Comparison of ENCODE assay signal across 8 mouse cellular contexts in the genomic region with DNA sequence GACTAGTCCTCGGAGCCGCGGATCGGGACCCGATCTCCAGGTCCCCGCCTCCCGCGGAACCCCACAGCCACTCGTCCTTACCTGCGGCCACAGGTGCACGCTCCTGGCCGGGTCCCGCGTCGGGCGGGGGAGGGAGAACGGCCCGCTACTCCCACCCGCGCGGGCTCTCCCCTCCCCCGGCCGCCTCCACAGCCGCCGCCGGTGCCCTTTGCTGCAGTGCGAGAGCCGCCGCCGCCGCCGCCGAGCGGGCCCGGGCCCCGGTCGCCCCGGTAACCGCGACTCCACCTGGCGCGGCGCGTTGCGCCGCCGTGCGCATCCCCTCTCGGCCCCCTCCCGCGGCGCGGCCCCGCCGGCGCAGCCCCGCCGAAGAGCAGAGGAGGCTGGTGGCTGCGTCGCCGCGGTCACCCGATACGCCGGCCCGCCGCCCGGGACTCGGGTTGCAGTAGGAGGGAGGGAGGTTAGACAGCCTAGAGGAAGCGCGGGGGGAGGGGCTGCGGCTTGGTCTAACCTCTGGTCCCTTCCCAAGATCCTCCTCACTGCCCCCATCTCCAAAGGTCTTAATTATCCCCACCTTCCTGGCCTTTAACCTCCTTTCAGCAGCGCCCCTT. TPM values are rescaled to one million over a fixed set of nuclear protein-coding genes. Genes with fewer than 3 reads are reported as not detected.
A peak's percentile ranks its signal among the peaks of the same experiment; 100 is the strongest.
DNase-seq lines count a peak whose midpoint lies in the region; ATAC-seq and TF ChIP-seq lines count a peak whose summit lies in the region.

No protein-coding gene starts in this region.

- peak overlapping the region; percentile 55 for H3K4me3 ChIP-seq in lung, embryonic 14.5 days (ENCODE audit: low read depth, low read length)
- H3K4me3 ChIP-seq in heart, embryonic 15.5 days = peak overlapping the region; percentile 62
- peak overlapping the region; percentile 39 for H3K4me3 ChIP-seq in midbrain, embryonic 15.5 days

- H3K36me3 ChIP-seq in lung, embryonic 14.5 days (ENCODE audit: insufficient read depth) = no peaks in the 10 kb centered on the region
- no peaks in the 10 kb centered on the region for H3K36me3 ChIP-seq in heart, embryonic 15.5 days
- no peaks in the 10 kb centered on the region for H3K36me3 ChIP-seq in midbrain, embryonic 15.5 days (replicated peaks)

- no peak overlapping the region for H3K27ac ChIP-seq in lung, embryonic 14.5 days (ENCODE audit: low read depth)
- H3K27ac ChIP-seq in heart, embryonic 15.5 days = no peak overlapping the region
- H3K27ac ChIP-seq in midbrain, embryonic 15.5 days = no peak overlapping the region

- no peaks in the 10 kb centered on the region for H3K4me1 ChIP-seq in lung, embryonic 14.5 days (ENCODE audit: insufficient read depth)
- H3K4me1 ChIP-seq in heart, embryonic 15.5 days (replicated peaks) = peaks cover 13% of the 10 kb centered on the region
- peaks cover 44% of the 10 kb centered on the region for H3K4me1 ChIP-seq in midbrain, embryonic 15.5 days

- DNase-seq in lung, embryonic 14.5 days = peak; percentile 62
- no peak for DNase-seq in lung, postnatal 25 days (ENCODE audit: low spot score)
- DNase-seq in cerebellum, postnatal 36 days = peak; percentile 66 to 77
- peak; percentile 79 to 87 for DNase-seq in kidney, postnatal 36 days
- DNase-seq in layer of hippocampus, adult 18-20 months (ENCODE audit: low spot score in 2 of 2) = no peak

- H3K9me3 ChIP-seq in lung, embryonic 14.5 days (ENCODE audit: low read depth, low read length) = no peaks in the 10 kb centered on the region
- H3K9me3 ChIP-seq in heart, embryonic 15.5 days (replicated peaks) = no peaks in the 10 kb centered on the region
- no peaks in the 10 kb centered on the region for H3K9me3 ChIP-seq in midbrain, embryonic 15.5 days

- WGBS in lung, embryonic 14.5 days = under 1% methylated on average over 72 of the region's 73 CpGs
- WGBS in heart, embryonic 15.5 days = under 1% methylated on average over 51 of the region's 73 CpGs
- WGBS in midbrain, embryonic 15.5 days = 2% methylated on average over 39 of the region's 73 CpGs

- H3K27me3 ChIP-seq in lung, embryonic 14.5 days (ENCODE audit: insufficient read depth, low read length) = peaks cover 79% of the 10 kb centered on the region
- peaks cover 99% of the 10 kb centered on the region for H3K27me3 ChIP-seq in heart, embryonic 15.5 days
- H3K27me3 ChIP-seq in midbrain, embryonic 15.5 days (replicated peaks) = peaks cover 5% of the 10 kb centered on the region; the same call in 1 of the 2 replicates

- peak; percentile 61; the same call in 1 of the 2 replicates for ATAC-seq in lung, embryonic 14.5 days (ENCODE audit: insufficient read depth)
- ATAC-seq in heart, embryonic 15.5 days (replicated peaks; ENCODE audit: insufficient number of reproducible peaks, insufficient read depth, low FRiP score, low read depth) = no peak
- peak; percentile 38 for ATAC-seq in midbrain, embryonic 15.5 days (replicated peaks)
- no peak for ATAC-seq in megakaryocyte-erythroid progenitor cell, adult 5-6 weeks (replicated peaks; ENCODE audit: low FRiP score, low TSS enrichment, poor library complexity, severe bottlenecking)

- H3K4me2 ChIP-seq in lung, embryonic 14.5 days = peak overlapping the region; percentile 99
- H3K4me2 ChIP-seq in heart, embryonic 15.5 days = peak overlapping the region; percentile 98
- peak overlapping the region; percentile 73 for H3K4me2 ChIP-seq in midbrain, embryonic 15.5 days

- no peak for TF ChIP-seq CTCF in lung, embryonic 14.5 days (IDR thresholded peaks at IDR 0.05; ENCODE audit: low read depth)

- H3K9ac ChIP-seq in lung, embryonic 14.5 days = peak overlapping the region; percentile 44
- H3K9ac ChIP-seq in heart, embryonic 15.5 days = peak overlapping the region; percentile 42
- H3K9ac ChIP-seq in midbrain, embryonic 15.5 days = peak overlapping the region; percentile 37

RNA-seq across cellular contexts. Expression of a gene that starts 29.1 kb away (rescaled TPM):
- 0.68 and 0.70 TPM in 2 replicates for polyA plus RNA-seq in lung, embryonic 14.5 days (2014; fragmentation: Nextera tagmentation; extraction: Ambion mirVana)
- polyA plus RNA-seq in heart, embryonic 15.5 days (2015; fragmentation: Nextera tagmentation; extraction: Ambion mirVana) = 0.06 and 0.15 TPM in 2 replicates
- polyA plus RNA-seq in midbrain, embryonic 15.5 days (2015; fragmentation: Nextera tagmentation; extraction: Ambion mirVana) = 13.2 and 13.9 TPM in 2 replicates
- not detected in 2 replicates for total RNA-seq in megakaryocyte-erythroid progenitor cell, adult 5-6 weeks (2014; fragmentation: Nextera tagmentation)
- total RNA-seq in megakaryocyte-erythroid progenitor cell, adult 5-6 weeks (2017) = not detected in 2 replicates
- 100 to 1,000 TPM; 218 to 221 TPM for total RNA-seq in layer of hippocampus, adult 18-20 months (2021)

RNA-seq across cellular contexts. Expression of a gene that starts 46.8 kb away (rescaled TPM):
- polyA plus RNA-seq in lung, embryonic 14.5 days (2014; fragmentation: Nextera tagmentation; extraction: Ambion mirVana) = 0.13 and 0.23 TPM in 2 replicates
- 0.78 and 1.0 TPM in 2 replicates for polyA plus RNA-seq in heart, embryonic 15.5 days (2015; fragmentation: Nextera tagmentation; extraction: Ambion mirVana)
- 1.3 and 1.6 TPM in 2 replicates for polyA plus RNA-seq in midbrain, embryonic 15.5 days (2015; fragmentation: Nextera tagmentation; extraction: Ambion mirVana)
- total RNA-seq in megakaryocyte-erythroid progenitor cell, adult 5-6 weeks (2014; fragmentation: Nextera tagmentation) = not detected in 2 replicates
- total RNA-seq in megakaryocyte-erythroid progenitor cell, adult 5-6 weeks (2017) = not detected in 2 replicates
- not detected for total RNA-seq in layer of hippocampus, adult 18-20 months (2021)

Comparison
In these comparisons a context has a peak if more than half of its experiments do, and no peak if none do; other contexts are left out.
1. DNase-seq: peak in lung, embryonic 14.5 days (single experiment), cerebellum, postnatal 36 days (2 of 2) and kidney, postnatal 36 days (2 of 2); none in lung, postnatal 25 days (single experiment) and layer of hippocampus, adult 18-20 months (0 of 2).
2. ATAC-seq: peak in lung, embryonic 14.5 days (single experiment) and midbrain, embryonic 15.5 days (single experiment); none in heart, embryonic 15.5 days (single experiment) and megakaryocyte-erythroid progenitor cell, adult 5-6 weeks (single experiment).
3. Peak in every context shown above with its lines, with median percentiles within 50 percentile points of each other: H3K4me2 ChIP-seq, H3K4me3 ChIP-seq and H3K9ac ChIP-seq.